22 mouse cellular contexts compared by ENCODE assay signal in genomic region chr1:41705692-41706091, GRCm38 (mm10).
DNase-seq lines count a peak whose midpoint lies in the region; ATAC-seq and TF ChIP-seq lines count a peak whose summit lies in the region.
"Had no signal": no experiment of that assay in that cellular context is flagged by ENCODE, and none has a peak within 500 bp of the region (broad histone marks: within the 10 kb centered on the region; RNA-seq: fewer than 3 reads in every experiment).

No protein-coding gene starts in this region.

- H3K27ac ChIP-seq in forebrain, postnatal 0 days (ENCODE audit: low read depth, low read length), result no peak overlapping the region
- H3K27ac ChIP-seq in forebrain, embryonic 16.5 days (ENCODE audit: low read length), result no peak overlapping the region
- H3K27ac ChIP-seq in heart, embryonic 10.5 days, result no peak overlapping the region
- H3K27ac ChIP-seq: embryonic facial prominence, embryonic 12.5 days; forebrain, embryonic 10.5 days; forebrain, embryonic 15.5 days; hindbrain, embryonic 10.5 days; hindbrain, embryonic 14.5 days had no signal

- WGBS in forebrain, postnatal 0 days, result 51% methylated on average over 3 of the region's 3 CpGs
- 50% methylated on average over 3 of the region's 3 CpGs for WGBS in forebrain, embryonic 16.5 days
- 45% methylated on average over 3 of the region's 3 CpGs for WGBS in heart, embryonic 10.5 days

- TF ChIP-seq CTCF in forebrain, postnatal 0 days (IDR thresholded peaks at IDR 0.05; ENCODE audit: low read depth), result no peak

- intact Hi-C loops in heart, postnatal 10 days (cut with DNase I), result no loop called here

- no peak overlapping the region for H3K4me2 ChIP-seq in forebrain, postnatal 0 days (ENCODE audit: low read depth)
- H3K4me2 ChIP-seq in forebrain, embryonic 16.5 days (ENCODE audit: low read length), result no peak overlapping the region
- H3K4me2 ChIP-seq: embryonic facial prominence, embryonic 12.5 days; forebrain, embryonic 15.5 days; hindbrain, embryonic 14.5 days had no signal

- no peak overlapping the region for H3K4me3 ChIP-seq in forebrain, postnatal 0 days (ENCODE audit: low read depth, low read length)
- H3K4me3 ChIP-seq in forebrain, embryonic 16.5 days (replicated peaks; ENCODE audit: low read length), result no peak overlapping the region
- no peak overlapping the region for H3K4me3 ChIP-seq in heart, embryonic 10.5 days
- H3K4me3 ChIP-seq: embryonic facial prominence, embryonic 12.5 days; forebrain, embryonic 10.5 days; forebrain, embryonic 15.5 days; hindbrain, embryonic 10.5 days had no signal

- H3K36me3 ChIP-seq in forebrain, postnatal 0 days (ENCODE audit: insufficient read depth), result no peaks in the 10 kb centered on the region
- H3K36me3 ChIP-seq in forebrain, embryonic 16.5 days (ENCODE audit: control insufficient read depth, insufficient read depth), result no peaks in the 10 kb centered on the region
- H3K36me3 ChIP-seq in heart, embryonic 10.5 days, result no peaks in the 10 kb centered on the region
- H3K36me3 ChIP-seq: embryonic facial prominence, embryonic 12.5 days; forebrain, embryonic 10.5 days; forebrain, embryonic 15.5 days; hindbrain, embryonic 10.5 days had no signal

- no peak for DNase-seq in forebrain, postnatal 0 days
- DNase-seq in heart, postnatal 10 days, result peak; percentile 6 to 7
- DNase-seq in heart, embryonic 10.5 days (ENCODE audit: low spot score), result no peak
- peak; percentile 3 for DNase-seq in 3T3-L1 (ENCODE audit: low read depth, low spot score)
- peak; percentile 5 for DNase-seq in lung, postnatal 10 days
- DNase-seq: adrenal gland, postnatal 10 days; cerebellum, adult 11 months; cerebellum, adult 8-10 months; cerebellum, postnatal 14 days; embryo, embryonic 11 days; gastrocnemius, postnatal 14 days; kidney, adult 2 months had no signal

- no peaks in the 10 kb centered on the region for H3K9me3 ChIP-seq in forebrain, postnatal 0 days (ENCODE audit: low read length)
- no peaks in the 10 kb centered on the region for H3K9me3 ChIP-seq in forebrain, embryonic 16.5 days (ENCODE audit: control insufficient read depth, low read length)
- H3K9me3 ChIP-seq in heart, embryonic 10.5 days, result no peaks in the 10 kb centered on the region
- H3K9me3 ChIP-seq: embryonic facial prominence, embryonic 12.5 days; forebrain, embryonic 10.5 days; forebrain, embryonic 15.5 days; hindbrain, embryonic 10.5 days had no signal

- no peaks in the 10 kb centered on the region for H3K27me3 ChIP-seq in forebrain, postnatal 0 days (ENCODE audit: insufficient read depth, low read length)
- H3K27me3 ChIP-seq in forebrain, embryonic 16.5 days (replicated peaks; ENCODE audit: control insufficient read depth, insufficient read depth, low read length), result no peaks in the 10 kb centered on the region
- no peaks in the 10 kb centered on the region for H3K27me3 ChIP-seq in heart, embryonic 10.5 days (ENCODE audit: insufficient read depth, poor library complexity, severe bottlenecking)
- H3K27me3 ChIP-seq: CH12.LX; embryonic facial prominence, embryonic 12.5 days; forebrain, embryonic 15.5 days had no signal

- no peaks in the 10 kb centered on the region for H3K4me1 ChIP-seq in forebrain, postnatal 0 days (ENCODE audit: insufficient read depth)
- H3K4me1 ChIP-seq in forebrain, embryonic 16.5 days (replicated peaks; ENCODE audit: control insufficient read depth, insufficient read depth, low read length), result no peaks in the 10 kb centered on the region
- no peaks in the 10 kb centered on the region for H3K4me1 ChIP-seq in heart, embryonic 10.5 days
- H3K4me1 ChIP-seq: embryonic facial prominence, embryonic 12.5 days; forebrain, embryonic 10.5 days; forebrain, embryonic 15.5 days; hindbrain, embryonic 10.5 days had no signal

- no peak overlapping the region for H3K9ac ChIP-seq in forebrain, postnatal 0 days
- no peak overlapping the region for H3K9ac ChIP-seq in forebrain, embryonic 16.5 days (replicated peaks; ENCODE audit: low read depth, low read length)
- H3K9ac ChIP-seq: embryonic facial prominence, embryonic 12.5 days; forebrain, embryonic 15.5 days; hindbrain, embryonic 14.5 days had no signal

- ATAC-seq in forebrain, postnatal 0 days, result peak; percentile 65; the same call in 1 of the 2 replicates
- no peak for ATAC-seq in forebrain, embryonic 16.5 days
- ATAC-seq in inflammation-experienced regulatory T-cells, adult 6 months, result no peak
- no peak for ATAC-seq in erythroblast, adult 5-6 weeks (replicated peaks; ENCODE audit: low FRiP score, poor library complexity, severe bottlenecking)
- ATAC-seq: forebrain, embryonic 15.5 days; intestine, embryonic 16.5 days had no signal

Comparison
In these comparisons a context has a peak if more than half of its experiments do, and no peak if none do; other contexts are left out.
1. DNase-seq: peak in heart, postnatal 10 days (2 of 2), 3T3-L1 (single experiment) and lung, postnatal 10 days (single experiment); none in forebrain, postnatal 0 days (single experiment) and heart, embryonic 10.5 days (single experiment).